Mouse (Mus musculus) cerebellum, postnatal 4 days (tissue): ENCODE data around the gene Arl13b.
A peak's percentile ranks its signal among the peaks of the same experiment; 100 is the strongest.

Experiments
- DNase-seq, 2 experiments: peaks; one replicate each; pipeline ENCODE4 v3.0.0; 2022; ENCODE audit warnings: low spot score in 2 of 2, mixed read lengths in 1 of 2

Arl13b gene

DNA sequence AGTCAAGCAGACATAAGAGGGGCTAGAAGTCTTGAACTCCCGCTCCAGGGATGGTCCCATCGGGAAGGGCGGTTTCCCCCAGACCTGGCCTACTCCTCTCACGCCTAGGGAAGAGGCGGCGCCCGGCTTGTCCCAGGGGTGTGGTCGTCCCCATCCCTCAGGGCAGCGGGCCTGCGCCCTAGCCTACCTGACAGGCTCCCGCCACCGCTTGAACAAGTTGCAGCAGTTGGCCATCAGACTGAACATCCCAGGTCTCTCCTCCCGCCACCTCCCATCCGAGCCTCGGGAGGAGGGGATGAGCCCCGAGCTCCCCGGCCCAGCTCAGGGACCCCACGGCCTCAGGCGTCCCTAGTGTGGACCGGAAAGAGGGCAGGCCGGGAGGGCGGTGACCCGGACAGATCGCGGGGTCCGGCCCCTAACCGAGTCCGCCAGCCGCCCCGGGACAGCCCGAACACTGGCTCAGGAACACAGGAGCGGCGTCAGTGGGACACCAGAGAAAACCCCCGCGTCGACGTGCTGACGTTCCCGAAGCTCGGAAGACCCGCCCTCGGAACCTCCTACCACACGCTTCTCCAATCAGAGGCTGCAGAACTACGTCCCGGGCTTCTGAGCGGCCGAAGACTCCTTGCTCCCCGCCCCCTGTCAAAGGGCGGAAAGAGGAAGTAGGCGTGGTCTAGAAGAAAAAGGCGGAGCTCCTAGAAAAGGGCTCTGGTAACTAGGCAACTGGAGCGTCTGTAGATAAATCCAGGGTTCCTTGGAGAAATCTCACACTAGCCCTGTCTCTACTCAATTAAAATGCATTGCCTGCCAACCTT, at the start of gene Arl13b:
TSS of gene Arl13b (minus strand) at position 543 of the 815 bp plus-strand sequence.
- DNase-seq, result peak; percentile 61 to 88

DNA sequence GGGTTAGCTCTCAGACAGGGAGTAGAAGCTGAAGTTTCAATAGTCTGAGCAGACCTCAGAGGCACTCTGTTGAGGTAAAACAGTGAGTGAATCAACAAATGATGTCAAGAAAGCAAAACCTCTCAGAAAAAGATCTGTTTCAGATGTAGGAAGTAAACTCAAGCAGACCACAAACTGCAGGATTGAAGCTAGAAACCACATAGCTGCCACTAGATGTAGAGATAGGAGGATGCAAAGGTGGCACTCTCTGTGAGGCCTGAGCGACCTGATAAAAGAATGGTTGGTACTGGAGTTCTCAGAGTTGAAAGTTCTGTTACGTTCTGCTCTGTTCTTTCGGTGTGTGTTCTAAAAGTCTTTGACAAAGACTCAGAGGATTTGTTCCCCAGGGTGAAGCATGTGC, 49.0 kb upstream of the Arl13b start:
- DNase-seq, result no peak

DNA sequence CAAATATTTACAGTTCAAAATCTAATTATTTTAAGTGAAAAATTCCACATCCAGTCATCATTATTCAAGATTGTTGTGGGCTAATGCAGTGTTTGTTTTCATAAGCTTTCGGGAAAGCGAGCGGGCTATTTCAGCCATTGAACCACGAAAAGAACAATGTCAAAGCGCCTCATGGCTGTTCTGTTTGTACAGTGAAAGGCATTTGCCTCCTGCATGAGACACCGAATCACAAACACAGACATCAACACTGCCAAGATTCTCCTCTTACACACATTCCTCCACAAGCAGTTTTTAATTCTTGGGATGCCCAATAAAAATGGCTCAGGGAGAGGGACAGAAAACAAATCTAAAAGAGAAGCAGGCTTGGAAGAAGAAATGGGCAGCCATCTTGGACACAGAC, 27.2 kb upstream of the Arl13b start:
- DNase-seq, result no peak

DNA sequence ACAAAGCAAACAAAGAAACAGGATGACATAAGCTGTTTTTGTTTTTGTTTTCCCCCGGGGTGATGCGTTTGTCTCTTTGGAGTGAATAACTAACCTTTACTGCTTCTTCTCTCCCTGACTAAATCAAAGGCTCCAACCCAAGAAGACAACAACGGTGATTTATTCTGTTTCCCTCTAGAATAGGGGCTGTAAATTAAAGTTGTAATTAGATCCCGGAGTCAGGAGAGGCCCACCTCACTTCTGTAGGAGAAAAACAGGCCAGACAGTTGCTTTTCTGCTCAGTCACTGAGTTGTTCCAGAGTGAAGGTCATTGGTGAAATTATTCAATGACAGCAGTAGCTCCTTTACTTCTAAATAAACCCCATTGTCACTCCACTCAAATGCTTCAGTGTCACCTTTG, 26.3 kb upstream of the Arl13b start:
- DNase-seq, result no peak

DNA sequence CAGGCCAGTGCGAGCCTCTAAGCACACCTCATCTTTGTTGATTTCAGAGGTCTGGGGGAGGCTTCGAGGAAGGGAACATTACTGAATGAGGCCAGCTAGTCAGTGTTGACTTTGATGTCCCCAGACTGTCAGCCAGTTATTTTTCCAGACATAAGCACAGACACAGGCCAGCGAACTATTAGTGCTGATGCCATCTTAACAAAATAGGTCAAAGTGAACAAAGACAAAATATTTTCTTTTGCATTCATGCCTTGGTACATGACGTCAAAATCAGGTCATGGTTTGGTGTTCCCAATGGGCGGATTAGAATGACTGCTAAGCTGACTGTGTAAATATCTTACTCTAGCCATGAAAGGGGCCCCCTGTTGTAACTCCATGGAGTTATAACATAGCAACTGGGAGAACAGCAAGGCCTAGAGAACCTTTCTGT, 25.9 kb upstream of the Arl13b start:
- no peak for DNase-seq

DNA sequence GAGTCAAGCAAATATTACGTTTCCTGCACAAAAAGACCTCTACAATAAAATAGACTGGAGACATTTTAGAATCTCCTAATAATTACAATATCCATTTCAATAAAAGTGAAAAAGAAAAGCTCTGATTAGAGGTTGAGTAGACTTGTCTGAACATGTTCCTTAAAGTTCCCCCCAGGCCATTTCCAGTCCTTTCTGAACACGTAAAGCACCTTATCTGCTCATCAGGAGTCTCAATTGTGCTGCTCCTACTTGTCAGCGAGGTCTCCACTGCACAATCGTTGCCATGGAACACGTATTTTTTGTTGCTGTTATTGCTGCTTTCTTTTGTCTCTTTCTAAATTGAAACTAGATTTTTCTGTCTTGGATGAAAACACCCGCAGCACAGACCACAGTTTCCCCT, 14.6 kb upstream of the Arl13b start:
- no peak for DNase-seq

DNA sequence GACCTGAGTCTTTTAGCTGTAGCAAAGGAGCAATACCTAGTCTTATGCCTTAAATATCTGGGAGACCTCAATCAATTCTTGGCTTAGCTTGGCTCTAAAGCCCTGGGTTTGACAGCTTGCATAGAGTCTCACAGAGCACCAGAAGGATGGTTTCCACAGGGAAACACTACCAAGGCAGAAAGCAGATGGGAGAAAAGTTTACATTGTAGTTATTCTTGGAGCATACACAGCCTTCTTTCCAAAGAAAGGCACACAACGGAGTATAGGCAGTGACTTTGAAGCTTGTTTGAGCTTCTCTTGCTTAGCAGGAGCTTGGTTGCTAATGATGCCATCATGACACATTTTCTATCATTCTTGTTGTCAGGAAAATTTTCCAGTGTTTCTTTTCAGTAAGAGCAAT, 13.3 kb upstream of the Arl13b start:
- no peak for DNase-seq

DNA sequence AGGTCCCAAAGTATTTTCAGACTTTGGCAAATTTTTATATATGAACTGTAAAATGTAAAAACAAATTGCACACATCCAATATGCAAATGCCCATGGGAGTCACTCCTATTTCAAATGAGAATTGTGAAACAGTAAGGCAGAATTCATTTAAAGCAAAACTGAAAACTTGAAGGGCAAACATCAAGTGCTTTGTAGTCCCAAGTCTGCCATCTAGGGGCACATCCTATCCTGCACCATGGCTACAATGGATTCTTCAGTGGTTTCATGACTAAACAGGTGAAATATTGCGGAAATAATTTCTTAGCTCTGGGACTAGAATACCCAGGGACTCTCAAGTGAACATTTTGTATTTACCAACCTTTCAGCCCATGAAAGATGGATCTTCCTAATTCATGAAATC, 11.2 kb upstream of the Arl13b start:
- DNase-seq, result no peak

DNA sequence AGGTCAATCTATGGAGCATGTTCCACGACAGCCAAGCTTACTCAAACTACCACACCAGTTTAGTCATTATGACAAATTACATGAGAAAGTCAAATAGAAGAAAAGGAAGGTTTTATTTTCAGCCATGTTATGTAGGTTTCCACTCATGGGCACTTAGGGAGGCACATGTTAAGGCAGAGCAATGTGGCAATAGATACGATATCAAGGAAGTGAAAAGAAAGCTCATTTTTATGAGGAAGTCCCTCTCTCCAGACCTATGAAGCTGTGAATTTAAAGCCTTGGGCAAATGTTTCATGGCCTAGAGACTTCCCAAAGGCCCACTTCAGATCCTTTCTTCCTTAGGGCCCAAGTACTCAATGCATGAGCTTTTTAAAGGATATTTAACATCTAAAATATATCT, 10.7 kb upstream of the Arl13b start:
- no peak for DNase-seq

DNA sequence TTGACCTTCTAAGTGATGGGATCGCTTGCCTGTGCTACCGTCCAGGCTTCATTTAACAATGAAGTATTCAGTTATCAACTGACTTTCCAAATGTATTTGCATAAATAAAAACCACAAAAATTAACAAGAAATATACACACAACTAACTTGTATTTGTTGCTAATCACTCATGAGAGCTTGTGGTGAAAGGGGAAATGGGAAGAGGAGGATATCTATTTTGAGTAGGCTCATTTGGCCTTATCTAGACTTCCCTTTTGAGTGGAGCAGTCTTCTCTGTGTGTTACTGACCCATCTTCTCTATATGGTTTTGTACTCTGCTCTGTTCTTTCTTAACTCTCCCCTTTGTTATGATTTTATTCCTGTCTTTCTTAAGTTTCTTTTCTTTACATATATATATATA, 9.4 kb upstream of the Arl13b start:
- no peak for DNase-seq

DNA sequence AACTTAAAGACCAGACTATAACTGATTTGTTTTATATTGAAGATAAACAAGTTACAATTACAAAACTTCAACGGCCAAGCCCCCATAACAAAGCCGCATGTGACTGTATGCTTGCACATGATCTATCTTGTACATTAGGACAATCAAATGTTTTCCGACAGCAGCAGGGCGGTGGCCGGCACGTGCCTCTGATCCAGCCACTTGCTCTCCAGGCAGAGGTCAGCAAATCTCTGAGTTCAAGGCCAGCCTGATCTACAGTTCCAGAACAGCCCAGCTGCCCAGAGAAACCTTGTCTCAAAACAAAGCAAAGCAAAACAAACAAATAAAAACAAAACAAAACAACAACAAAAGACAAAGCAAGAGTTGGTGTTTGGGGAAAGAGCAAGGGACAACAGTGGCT, 8.5 kb upstream of the Arl13b start:
- DNase-seq, result no peak

DNA sequence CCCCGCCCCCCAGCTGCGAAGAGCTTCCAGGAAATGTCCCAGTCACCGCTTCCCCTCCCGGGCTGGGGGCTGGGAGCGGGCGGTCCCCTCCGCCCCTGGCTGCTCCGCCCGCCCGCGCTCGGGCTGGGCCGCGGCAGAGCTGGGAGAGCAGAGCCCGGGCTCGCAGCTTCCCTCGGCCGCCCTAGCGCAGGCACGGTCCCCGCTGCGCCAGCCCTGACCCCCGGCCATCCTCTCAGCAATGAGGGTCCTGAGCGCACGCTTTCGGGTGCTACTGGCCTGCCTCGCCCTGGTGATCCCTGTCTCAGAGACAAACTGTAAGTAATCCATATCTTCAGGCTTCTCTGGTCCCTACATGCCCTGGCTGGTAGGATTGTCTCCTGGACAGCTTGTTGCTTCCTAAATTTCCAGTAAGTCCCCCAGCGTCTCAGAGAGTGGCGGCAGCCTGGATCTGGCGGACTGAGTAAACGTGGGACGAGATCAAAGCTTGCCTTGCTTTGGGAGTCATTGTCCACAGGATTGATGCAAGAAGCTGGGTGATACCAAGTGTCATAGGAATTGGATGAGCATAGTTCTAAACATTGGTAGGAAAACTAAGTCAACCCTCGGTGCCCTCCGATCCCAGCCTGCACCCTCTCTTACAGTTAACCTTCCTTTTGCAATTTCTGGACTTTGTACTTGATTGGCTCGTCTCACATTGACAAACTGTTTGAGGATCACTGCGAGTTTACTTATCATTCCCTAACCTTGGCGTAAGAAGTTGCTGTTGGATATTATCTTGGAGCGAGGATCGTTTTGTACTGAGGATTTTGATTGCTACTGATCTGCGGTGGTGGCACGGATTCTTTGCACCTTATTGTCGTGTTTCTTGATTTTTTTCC, 7.6 kb upstream of the Arl13b start, which contains the start of gene Pros1:
TSS of gene Pros1 (plus strand) at position 117 of the 878 bp plus-strand sequence.
- DNase-seq, result peak in 1 of 2 experiments; percentile 43

DNA sequence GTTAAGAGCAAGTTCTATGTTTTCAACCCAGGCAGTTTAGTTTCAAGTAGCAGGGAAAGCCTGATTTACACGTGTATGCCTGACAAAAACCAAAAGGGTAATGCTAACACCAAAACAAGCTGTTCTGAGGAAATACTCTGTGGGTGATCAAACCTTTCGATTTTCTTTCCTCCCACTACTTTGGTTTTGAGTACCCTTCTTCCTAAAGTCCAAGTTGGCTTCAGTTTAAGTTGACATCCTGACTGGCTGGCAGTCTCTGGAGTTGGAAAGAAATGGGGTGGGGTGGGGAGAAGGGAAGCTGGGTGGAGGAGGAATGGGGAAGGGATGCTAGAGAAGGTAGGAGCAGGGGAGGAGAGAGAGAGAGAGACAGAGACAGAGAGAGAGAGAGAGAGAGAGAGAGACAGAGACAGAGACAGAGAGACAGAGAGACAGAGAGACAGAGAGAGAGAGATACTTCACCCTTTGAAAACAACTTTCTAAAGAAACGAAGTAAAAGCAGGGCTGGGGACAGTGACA, 6.8 kb upstream of the Arl13b start:
- no peak for DNase-seq

DNA sequence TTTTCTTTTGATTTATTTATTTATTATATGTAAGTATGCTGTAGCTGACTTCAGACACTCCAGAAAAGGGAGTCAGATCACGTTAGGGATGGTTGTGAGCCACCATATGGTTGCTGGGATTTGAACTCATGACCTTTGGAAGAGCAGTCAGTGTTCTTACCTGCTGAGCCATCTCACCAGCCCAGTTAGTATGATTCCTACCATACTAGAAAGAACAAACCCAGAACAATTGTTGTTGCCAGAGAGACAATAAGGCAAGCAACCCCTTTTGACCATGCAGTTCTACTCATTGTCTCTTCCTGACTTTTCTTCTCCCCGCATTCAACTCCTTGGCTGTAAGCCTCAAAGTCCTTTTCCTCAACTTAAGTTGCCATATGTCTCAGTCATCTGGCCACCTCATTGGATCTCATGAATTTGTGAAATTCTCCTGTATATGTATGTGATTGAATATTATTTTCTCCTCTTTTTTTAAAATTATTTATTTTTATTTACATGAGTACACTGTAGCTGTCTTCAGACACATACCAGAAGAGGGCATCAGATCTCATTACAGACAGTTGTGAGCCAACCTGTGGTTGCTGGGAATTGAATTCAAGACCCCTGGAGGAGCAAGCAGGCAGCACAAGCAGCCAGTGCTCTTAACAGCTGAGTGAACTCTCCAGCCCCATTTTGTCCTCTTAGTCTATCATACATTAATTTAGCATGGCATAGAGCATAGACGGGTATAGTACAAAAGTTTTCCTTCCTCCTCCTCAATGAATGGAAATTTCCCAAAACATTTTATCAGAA, 5.8 kb upstream of the Arl13b start:
- DNase-seq, result no peak

DNA sequence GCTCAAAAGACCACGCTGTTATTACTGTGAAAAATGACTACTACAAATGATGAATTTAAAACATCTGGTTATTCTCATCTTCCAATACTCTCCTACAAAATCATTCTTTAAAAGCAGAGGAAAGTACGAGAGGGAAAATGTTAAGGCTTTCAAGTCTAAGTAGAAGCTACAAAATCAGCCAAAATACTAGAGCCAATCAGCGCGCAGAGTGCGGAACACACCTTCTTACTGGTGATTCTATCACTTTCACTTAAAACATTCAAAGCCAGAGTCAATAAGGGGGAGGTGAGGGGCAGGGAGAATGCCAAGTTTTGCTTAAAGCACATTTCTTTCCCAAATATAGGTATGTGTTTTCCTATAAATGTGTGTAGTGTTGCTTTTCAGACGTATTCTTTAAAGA, 1.5 kb downstream of the Arl13b start:
- DNase-seq, result no peak

DNA sequence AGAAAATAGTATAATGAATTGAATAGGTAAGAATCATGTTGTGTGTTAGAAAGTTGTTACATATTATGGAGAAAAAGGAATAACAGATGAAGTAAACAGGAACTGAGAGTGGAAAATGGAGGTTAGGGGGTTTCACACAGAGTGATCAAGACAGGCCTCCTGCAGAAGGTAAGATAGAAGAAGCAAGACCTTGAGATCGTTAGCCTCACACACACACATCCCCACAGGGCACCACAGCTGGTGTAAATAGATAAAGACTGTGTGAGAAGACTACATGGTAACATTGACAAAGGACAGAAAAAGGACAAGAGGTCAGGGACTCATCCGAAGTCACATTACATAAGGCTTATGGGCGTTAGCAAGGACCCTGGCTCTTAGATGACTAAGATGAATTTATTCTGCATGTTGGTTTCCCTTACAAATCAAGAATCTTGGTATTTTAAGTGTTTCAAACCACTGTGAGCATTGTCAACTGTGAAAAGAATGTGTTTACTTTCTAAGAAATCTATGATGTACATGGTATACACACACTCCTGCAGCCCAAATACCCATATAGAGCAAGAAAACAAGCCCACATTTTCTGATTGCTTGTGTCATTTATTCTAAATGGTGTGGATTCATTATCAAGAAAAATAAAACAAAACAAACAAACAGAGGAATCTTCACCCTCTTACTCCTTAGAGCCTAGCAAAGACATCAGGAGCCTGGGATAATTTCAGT, 12.7 kb downstream of the Arl13b start:
- no peak for DNase-seq

DNA sequence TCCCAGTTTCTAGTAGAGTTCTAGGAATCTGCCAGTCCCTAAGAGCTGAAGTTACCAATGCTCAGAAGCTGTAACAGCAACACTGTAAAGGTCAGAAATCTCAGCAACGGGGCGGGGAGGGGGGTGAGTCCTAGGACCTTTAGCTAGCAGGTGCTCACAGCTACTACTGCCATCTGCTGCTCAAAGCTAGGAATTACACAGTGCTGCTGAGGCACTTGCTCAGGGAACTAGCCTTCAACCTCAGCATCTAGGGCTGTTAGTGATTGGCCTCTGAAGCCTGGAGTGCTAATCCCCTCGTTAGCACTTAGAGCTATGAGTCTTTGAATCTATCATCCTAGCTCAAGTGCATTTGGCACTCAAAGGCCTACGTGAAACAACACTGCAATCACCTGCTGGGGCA, 14.4 kb downstream of the Arl13b start:
- DNase-seq, result peak in 1 of 2 experiments; percentile 27

DNA sequence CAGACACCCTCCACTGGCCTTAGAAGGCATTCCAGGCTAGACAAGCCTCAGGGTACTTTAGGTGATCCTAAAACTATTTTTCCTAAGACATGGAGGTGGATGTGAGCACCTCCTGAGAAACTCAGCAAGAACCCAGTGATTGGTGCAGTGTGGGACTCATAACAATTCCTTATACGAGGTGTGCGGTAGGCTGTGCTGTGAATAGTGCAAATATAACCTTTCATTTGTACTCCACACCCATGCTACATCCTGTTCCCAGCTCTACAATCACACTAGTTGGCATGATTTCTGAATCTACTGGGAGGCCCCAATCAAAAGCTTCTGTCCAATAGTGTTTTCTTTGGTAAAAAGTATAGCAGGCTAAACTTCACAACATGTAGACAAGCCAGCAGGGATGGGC, 14.8 kb downstream of the Arl13b start:
- no peak for DNase-seq

DNA sequence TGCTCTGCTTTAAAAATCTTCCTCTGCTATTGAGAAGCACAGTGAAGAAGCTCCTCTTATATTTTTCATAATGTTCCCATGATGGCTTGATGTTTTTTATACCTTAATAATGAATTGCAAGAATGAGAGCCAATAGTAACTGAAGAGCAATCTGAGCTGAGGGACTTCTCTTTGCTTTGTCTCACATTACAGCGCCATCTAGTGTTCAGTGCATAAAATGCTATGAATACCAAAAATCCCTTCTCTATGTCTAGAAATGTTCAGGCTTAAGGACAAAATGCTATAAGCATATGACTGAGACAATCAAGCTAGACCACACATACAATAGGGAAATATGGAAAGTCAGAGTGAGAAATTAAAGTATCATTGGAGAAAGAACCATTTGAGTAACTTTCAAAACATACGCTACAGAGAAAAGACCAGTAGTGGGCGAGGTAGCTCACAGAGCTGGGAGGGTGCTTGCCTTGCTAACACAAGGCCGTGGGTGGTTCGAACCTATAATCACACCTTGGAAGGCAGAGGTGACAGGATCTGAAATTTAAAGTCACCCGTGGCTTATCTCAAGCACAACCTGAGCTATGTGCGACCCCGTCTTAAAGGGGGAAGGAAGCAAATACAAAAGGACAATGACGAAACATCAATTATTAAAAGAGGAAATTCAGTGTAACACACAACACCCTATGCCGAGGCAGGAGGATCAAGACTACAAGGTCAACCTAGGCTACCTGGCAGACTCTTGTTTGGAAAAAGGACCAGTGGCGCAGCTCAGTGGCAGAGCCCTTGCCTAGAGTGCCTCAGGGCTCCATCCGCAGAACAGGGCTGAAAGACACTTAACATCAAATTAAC, 20.5 kb downstream of the Arl13b start:
- no peak for DNase-seq

DNA sequence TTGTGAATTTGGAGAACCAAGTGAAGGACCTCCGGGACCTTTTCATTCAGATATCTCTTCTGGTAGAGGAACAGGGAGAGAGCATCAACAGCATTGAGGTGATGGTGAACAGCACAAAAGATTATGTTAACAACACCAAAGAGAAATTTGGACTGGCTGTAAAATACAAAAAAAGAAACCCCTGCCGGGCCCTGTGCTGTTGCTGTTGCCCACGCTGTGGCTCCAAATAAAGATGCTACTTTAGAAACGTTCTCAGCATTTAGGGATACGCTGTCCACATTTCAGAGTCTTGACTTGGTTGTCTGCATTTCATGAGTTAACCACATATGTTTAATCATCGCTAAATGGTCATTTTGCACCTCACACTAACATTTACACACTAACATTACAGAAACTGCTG, 24.4 kb downstream of the Arl13b start:
- no peak for DNase-seq
